Mouse (Mus musculus) midbrain, embryonic 14.5 days (tissue): ENCODE measurements at regions not wholly inside any gene's neighbourhood (a gene's known extent, or its start where the extent isn't known, plus 50 kb on each side); places are given as distances from the start of the nearest gene placed in this dataset.

Experiments
- ATAC-seq: fragments of 200-750 bp; cut with Nextera tagmentation; 2 replicates; pipeline ENCODE4 v1.8.0; 2017; ENCODE audit warnings: moderate number of reproducible peaks, moderate library complexity; ENCODE audit not compliant: low FRiP score, low TSS enrichment
- DNase-seq: peaks from one replicate; pipeline ENCODE4 v3.0.0-alpha.2; 2015
- H3K27ac ChIP-seq: fragments of 300-500 bp; sonication (generic); replicated peaks from 2 replicates; pipeline ENCODE4 v1.5.1; 2014; ENCODE audit warnings: mild to moderate bottlenecking, low read depth, low read length, moderate library complexity
- H3K27me3 ChIP-seq: fragments of 300-500 bp; sonication (generic); 2 replicates; pipeline ENCODE4 v1.6.1; 2014; ENCODE audit warnings: low read length, control low read depth, mixed read lengths; ENCODE audit not compliant: control insufficient read depth, insufficient read depth
- H3K36me3 ChIP-seq: fragments of 300-500 bp; sonication (generic); 2 replicates; pipeline ENCODE4 v1.6.1; 2014; ENCODE audit warnings: low read length, control low read depth; ENCODE audit not compliant: control insufficient read depth, insufficient read depth
- H3K4me1 ChIP-seq: fragments of 300-500 bp; sonication (generic); 2 replicates; pipeline ENCODE4 v1.6.1; 2014; ENCODE audit warnings: mild to moderate bottlenecking, antibody characterized with exemption, low read length, control low read depth; ENCODE audit not compliant: control insufficient read depth, insufficient read depth
- H3K4me2 ChIP-seq: fragments of 300-500 bp; sonication (generic); 2 replicates; pipeline ENCODE4 v1.6.1; 2014; ENCODE audit warnings: mild to moderate bottlenecking, low read length, moderate library complexity
- H3K4me3 ChIP-seq: fragments of 300-500 bp; sonication (generic); replicated peaks from 2 replicates; pipeline ENCODE4 v1.5.1; 2014; ENCODE audit warnings: low read depth, low read length
- H3K9ac ChIP-seq: fragments of 300-500 bp; sonication (generic); replicated peaks from 2 replicates; pipeline ENCODE4 v1.6.1; 2014; ENCODE audit warnings: mild to moderate bottlenecking, low read length, moderate library complexity
- H3K9me3 ChIP-seq: fragments of 300-500 bp; sonication (generic); 2 replicates; pipeline ENCODE4 v1.6.1; 2016; ENCODE audit warnings: low read length, control low read depth, mixed read lengths; ENCODE audit not compliant: control insufficient read depth
- WGBS: fragments of 180-500 bp; shearing (Covaris S2); extraction: QIAGEN DNeasy Blood & Tissue Kit; methylation state at CpG from one replicate; pipeline ENCODE4 v1.1.7; 2014; 5-methylcytosine and 5-hydroxymethylcytosine counted together

- no peaks in the 10 kb centered on the region for H3K27me3 ChIP-seq
- no peak for DNase-seq
- H3K4me1 ChIP-seq: peaks cover 9% of the 10 kb centered on the region; the same call in 1 of the 2 replicates
- 75% methylated on average over 8 of the region's 8 CpGs for WGBS
- H3K9me3 ChIP-seq: no peaks in the 10 kb centered on the region
- ATAC-seq: no peak
- no peak overlapping the region for H3K4me2 ChIP-seq
- H3K36me3 ChIP-seq: no peaks in the 10 kb centered on the region
- no peak overlapping the region for H3K4me3 ChIP-seq
- no peak overlapping the region for H3K9ac ChIP-seq
- H3K27ac ChIP-seq: no peak overlapping the region
Measured at GRCm38 (mm10) chr7:137927371-137927770, 470.2 kb downstream of the Tcerg1l start.

GRCm38 (mm10) chr7:137930200-137930599 lies 467.3 kb downstream of the Tcerg1l start:
- no peak overlapping the region for H3K4me3 ChIP-seq
- H3K36me3 ChIP-seq: no peaks in the 10 kb centered on the region
- no peaks in the 10 kb centered on the region for H3K27me3 ChIP-seq
- no peaks in the 10 kb centered on the region for H3K4me1 ChIP-seq
- no peak overlapping the region for H3K9ac ChIP-seq
- H3K4me2 ChIP-seq: no peak overlapping the region
- ATAC-seq (no peak), DNase-seq (peak; percentile 37)
- no peak overlapping the region for H3K27ac ChIP-seq
- no peaks in the 10 kb centered on the region for H3K9me3 ChIP-seq
- 54% methylated on average over 7 of the region's 7 CpGs for WGBS

- Histone ChIP-seq H3K4me3 (no peak overlapping the region), H3K36me3 (no peaks in the 10 kb centered on the region), H3K4me2 (no peak overlapping the region), H3K4me1 (0 out of 2 replicates have a peak, but pooled peaks cover 5% of the 10 kb centered on the region), H3K9ac (no peak overlapping the region), H3K9me3 (no peaks in the 10 kb centered on the region), H3K27me3 (no peaks in the 10 kb centered on the region), H3K27ac (no peak overlapping the region)
- no peak for ATAC-seq
- WGBS: 40% methylated on average over 3 of the region's 3 CpGs
- DNase-seq: peak; percentile 22
Measured at GRCm38 (mm10) chr7:137935896-137936295, 461.6 kb downstream of the Tcerg1l start.

DNA sequence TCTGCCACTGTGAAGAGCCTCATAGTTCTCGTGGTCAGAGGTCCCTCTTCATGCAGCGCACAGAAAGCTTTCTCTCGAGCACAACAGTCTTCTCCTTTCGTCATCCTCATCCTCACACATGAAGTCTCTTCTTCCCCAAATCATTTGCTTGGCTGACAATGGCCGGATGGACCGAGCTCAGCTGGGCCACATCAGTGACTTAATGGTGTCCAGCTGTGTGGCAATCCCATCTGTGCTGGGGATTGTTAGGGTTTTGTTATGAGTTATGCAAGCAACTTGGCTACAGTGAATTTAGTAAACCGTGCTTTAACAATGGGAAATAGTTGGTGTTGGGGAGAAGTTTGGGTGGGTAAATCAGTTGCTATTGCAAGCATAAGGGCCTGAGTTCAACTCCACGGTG lies 458.4 kb downstream of the Tcerg1l start:
- Histone ChIP-seq H3K27ac (no peak overlapping the region), H3K4me3 (no peak overlapping the region), H3K9ac (no peak overlapping the region), H3K4me2 (no peak overlapping the region), H3K4me1 (0 out of 2 replicates have a peak, but pooled peaks cover 5% of the 10 kb centered on the region), H3K27me3 (no peaks in the 10 kb centered on the region), H3K9me3 (no peaks in the 10 kb centered on the region), H3K36me3 (no peaks in the 10 kb centered on the region)
- 74% methylated on average over 8 of the region's 8 CpGs for WGBS
- DNase-seq: no peak
- ATAC-seq: no peak

DNA sequence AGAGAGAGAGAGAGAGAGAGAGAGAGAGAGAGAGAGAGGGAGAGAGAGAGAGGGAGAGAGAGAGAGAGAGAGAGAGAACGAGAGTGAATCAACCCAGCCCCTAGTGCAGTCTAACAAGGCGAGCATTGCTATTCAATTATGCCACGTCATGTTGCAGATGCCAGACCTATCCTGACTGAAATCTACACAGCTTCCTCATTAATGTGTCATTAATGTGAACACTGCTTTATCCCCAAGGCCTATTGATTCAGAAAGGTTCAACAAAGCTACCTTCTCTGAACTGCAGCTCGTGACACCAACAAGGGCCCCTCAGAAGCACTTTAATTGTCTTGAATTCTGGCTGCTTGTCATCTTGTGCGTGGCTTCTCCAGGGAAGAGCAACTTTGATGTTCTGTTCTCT lies 457.4 kb downstream of the Tcerg1l start:
- H3K4me3 ChIP-seq: no peak overlapping the region
- no peak overlapping the region for H3K4me2 ChIP-seq
- ATAC-seq: no peak
- 0 out of 2 replicates have a peak, but pooled peaks cover 5% of the 10 kb centered on the region for H3K4me1 ChIP-seq
- peak; percentile 46 for DNase-seq
- H3K27ac ChIP-seq: no peak overlapping the region
- no peaks in the 10 kb centered on the region for H3K27me3 ChIP-seq
- 13% methylated on average over 5 of the region's 5 CpGs for WGBS
- H3K9me3 ChIP-seq: no peaks in the 10 kb centered on the region
- no peaks in the 10 kb centered on the region for H3K36me3 ChIP-seq
- no peak overlapping the region for H3K9ac ChIP-seq

DNA sequence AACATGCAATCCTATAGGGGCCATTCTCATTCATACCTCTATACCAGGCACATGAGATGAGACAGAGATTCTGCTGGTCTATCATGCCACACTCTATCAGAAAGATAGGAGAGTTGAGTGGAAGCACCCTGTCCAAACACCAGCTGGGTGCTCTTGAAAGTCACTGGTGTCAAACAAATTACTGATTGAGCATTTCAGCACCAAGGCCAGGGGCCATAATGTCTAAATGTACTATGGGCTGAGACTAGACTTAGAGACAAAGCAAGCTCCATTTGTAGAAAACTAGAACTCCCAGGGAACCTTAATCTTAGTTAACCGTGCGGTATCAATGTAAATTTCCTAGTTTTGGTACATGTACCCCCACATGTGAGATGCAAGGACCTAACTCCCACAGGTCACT lies 452.5 kb downstream of the Tcerg1l start:
- no peak overlapping the region for H3K4me2 ChIP-seq
- peaks cover 8% of the 10 kb centered on the region; the same call in 1 of the 2 replicates for H3K4me1 ChIP-seq
- H3K4me3 ChIP-seq: no peak overlapping the region
- no peak for DNase-seq
- no peak overlapping the region for H3K9ac ChIP-seq
- WGBS: 91% methylated on average over 2 of the region's 2 CpGs
- no peaks in the 10 kb centered on the region for H3K27me3 ChIP-seq
- no peak for ATAC-seq
- H3K9me3 ChIP-seq: no peaks in the 10 kb centered on the region
- no peaks in the 10 kb centered on the region for H3K36me3 ChIP-seq
- H3K27ac ChIP-seq: no peak overlapping the region

DNA sequence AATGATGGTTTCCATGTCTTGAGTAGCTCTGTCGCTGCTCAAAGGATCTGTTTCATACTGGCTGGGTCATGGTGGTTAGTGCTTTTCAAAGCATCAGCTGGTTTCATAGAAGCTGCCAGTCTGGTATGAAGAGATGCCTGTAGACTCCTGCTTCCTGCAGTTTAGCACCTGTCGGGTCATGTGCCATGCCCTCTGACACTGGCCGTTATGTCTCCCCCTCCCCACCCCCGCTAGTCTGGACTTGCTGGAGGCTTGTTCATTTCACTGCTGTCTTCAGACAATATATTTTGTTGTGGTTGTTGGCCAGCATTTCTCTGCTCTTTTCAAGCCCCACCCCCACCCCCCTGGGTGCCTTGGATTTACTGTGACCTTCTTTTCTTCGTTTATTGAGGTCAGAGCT lies 450.1 kb downstream of the Tcerg1l start:
- Histone ChIP-seq H3K4me3 (no peak overlapping the region), H3K9ac (no peak overlapping the region), H3K27ac (no peak overlapping the region), H3K9me3 (no peaks in the 10 kb centered on the region), H3K27me3 (no peaks in the 10 kb centered on the region), H3K4me2 (no peak overlapping the region), H3K36me3 (no peaks in the 10 kb centered on the region), H3K4me1 (peaks cover 5% of the 10 kb centered on the region; the same call in 1 of the 2 replicates)
- DNase-seq: no peak
- WGBS: 8% methylated on average over 5 of the region's 5 CpGs
- ATAC-seq: no peak

DNA sequence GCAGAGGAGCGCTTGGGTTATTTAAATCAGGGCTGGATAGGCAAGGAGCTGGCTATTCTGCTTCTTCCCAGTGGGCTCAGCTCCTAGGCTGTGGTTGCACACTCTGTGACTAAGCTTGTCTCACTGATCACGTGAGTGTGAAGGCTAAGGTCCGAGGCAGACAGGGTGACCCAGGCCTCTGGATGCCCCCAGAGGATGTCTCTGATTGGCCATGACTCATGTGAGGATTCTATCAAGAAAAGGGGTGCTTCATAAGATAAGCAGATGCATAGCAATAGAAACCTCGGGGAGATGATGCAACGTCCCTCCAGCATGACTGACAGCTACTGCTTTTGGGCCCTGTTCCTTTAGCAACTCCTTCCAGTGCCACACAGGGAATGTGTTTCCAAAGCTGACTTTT lies 440.2 kb downstream of the Tcerg1l start:
- no peaks in the 10 kb centered on the region for H3K9me3 ChIP-seq
- H3K36me3 ChIP-seq: no peaks in the 10 kb centered on the region
- H3K4me2 ChIP-seq: no peak overlapping the region
- H3K4me1 ChIP-seq: no peaks in the 10 kb centered on the region
- DNase-seq (no peak), ATAC-seq (no peak)
- no peak overlapping the region for H3K9ac ChIP-seq
- 60% methylated on average over 5 of the region's 5 CpGs for WGBS
- no peaks in the 10 kb centered on the region for H3K27me3 ChIP-seq
- no peak overlapping the region for H3K4me3 ChIP-seq
- no peak overlapping the region for H3K27ac ChIP-seq

- 83% methylated on average over 5 of the region's 5 CpGs for WGBS
- Histone ChIP-seq H3K4me3 (no peak overlapping the region), H3K4me1 (no peaks in the 10 kb centered on the region), H3K27me3 (no peaks in the 10 kb centered on the region), H3K9ac (no peak overlapping the region), H3K4me2 (no peak overlapping the region), H3K27ac (no peak overlapping the region), H3K36me3 (no peaks in the 10 kb centered on the region), H3K9me3 (no peaks in the 10 kb centered on the region)
- DNase-seq (no peak), ATAC-seq (no peak)
Measured at GRCm38 (mm10) chr7:137957848-137958247, 439.7 kb downstream of the Tcerg1l start.
